Mouse (Mus musculus) spleen, adult 2 months (tissue): ENCODE data around the gene Lrrc37a. TPM values are rescaled to one million over a fixed set of nuclear protein-coding genes. Genes with fewer than 3 reads are reported as not detected.
A peak's percentile ranks its signal among the peaks of the same experiment; 100 is the strongest.
"Not testable (repeated sequence)": the region's sequence is repeated elsewhere in the genome, so short reads cannot be mapped to it uniquely, and the experiment has no call there.

Source experiments
- DNase-seq, 2 experiments: peaks; one replicate each; pipeline versions ENCODE4 v3.0.0 to v3.0.0-alpha.2; 2012 to 2021; ENCODE audit warnings: low spot score in 2 of 2, low read depth in 1 of 2
- H3K27ac ChIP-seq: fragments of 200-500 bp; 2 replicates; pipeline ENCODE4 v1.5.1; 2012; ENCODE audit warnings: low read length, inconsistent platforms; ENCODE audit not compliant: insufficient read depth
- H3K27me3 ChIP-seq: fragments of 200-500 bp; 2 replicates; pipeline ENCODE4 v1.6.1; 2012; ENCODE audit warnings: mild to moderate bottlenecking, moderate library complexity, low read length, inconsistent platforms; ENCODE audit not compliant: control insufficient read depth, insufficient read depth
- H3K36me3 ChIP-seq: fragments of 200-500 bp; 2 replicates; pipeline ENCODE4 v1.6.1; 2012; ENCODE audit warnings: mild to moderate bottlenecking, low read length, inconsistent platforms; ENCODE audit not compliant: control insufficient read depth, insufficient read depth
- H3K4me1 ChIP-seq: fragments of 200-500 bp; 2 replicates; pipeline ENCODE4 v1.6.1; 2011; ENCODE audit warnings: inconsistent platforms; ENCODE audit not compliant: control insufficient read depth, insufficient read depth, insufficient read length
- H3K4me3 ChIP-seq: fragments of 200-500 bp; 2 replicates; pipeline ENCODE4 v1.5.1; 2011; ENCODE audit warnings: mild to moderate bottlenecking, inconsistent platforms; ENCODE audit not compliant: insufficient read depth, insufficient read length; ENCODE audit errors: extremely low read depth
- CTCF ChIP-seq: fragments of 200-500 bp; IDR thresholded peaks from 2 replicates; pipeline ENCODE4 v1.5.1; 2011; ENCODE audit warnings: mild to moderate bottlenecking, inconsistent platforms; ENCODE audit not compliant: insufficient read depth, insufficient read length, insufficient replicate concordance; ENCODE audit errors: extremely low read depth
- POLR2A ChIP-seq: fragments of 200-500 bp; IDR thresholded peaks from 2 replicates; pipeline ENCODE4 v1.6.1; 2011; ENCODE audit warnings: low read depth, low read length, inconsistent platforms
- WGBS: fragments of 180-500 bp; shearing (Covaris S2); methylation state at CpG from one replicate; pipeline ENCODE4 v1.1.7; 2018; 5-methylcytosine and 5-hydroxymethylcytosine counted together
- polyA plus RNA-seq: library from polyadenylated mRNA; depleted of rRNA; stranded (reverse); fragments of >200 nt; gene quantifications from 2 replicates; pipeline ENCODE4 v1.2.3, GENCODE M21; 2012; rRNA removed

The Lrrc37a gene
- not detected in 2 replicates for polyA plus RNA-seq

DNA sequence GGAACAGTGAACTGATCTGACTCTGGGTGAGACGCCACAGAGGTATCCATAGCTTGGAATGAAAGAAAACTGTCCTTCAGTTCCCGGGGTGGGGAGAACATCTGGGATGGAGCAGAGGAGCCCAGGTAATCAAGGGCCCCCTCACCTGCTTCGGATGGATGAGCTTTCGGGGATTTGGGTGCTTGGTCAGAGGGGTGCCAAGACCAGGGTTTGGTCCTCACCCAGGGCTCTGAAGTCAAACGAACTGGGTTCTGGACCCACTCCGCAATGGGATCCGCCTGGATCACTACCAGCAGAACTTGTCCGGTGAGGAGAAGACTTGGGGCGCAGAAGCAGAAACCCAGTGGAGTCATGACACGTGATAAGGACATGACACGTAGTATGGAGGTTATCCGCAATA lies at the start of gene Lrrc37a:
Gene Lrrc37a, minus strand, starts transcription at position 101 of the 400 bp plus-strand sequence.
- WGBS, result 93% methylated on average over 12 of the region's 12 CpGs

DNA sequence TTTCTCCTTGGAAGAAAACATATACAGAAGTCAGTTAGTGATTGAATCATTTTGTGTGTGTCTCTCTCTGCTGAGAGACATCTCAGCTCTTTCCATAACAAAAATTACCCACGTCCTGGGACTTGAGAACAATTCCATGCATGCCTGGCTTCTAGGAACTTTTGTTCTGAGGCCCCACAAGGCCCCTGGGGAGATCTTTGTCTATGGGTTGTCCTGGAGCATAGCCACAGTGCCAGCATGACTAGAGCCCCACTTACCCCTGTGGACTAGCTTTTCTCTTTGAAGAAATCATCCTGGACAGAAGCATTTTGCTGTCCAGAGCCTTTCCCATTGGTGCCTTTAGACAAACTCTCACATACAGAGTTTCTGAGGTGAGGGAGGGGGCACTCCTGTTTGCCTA lies 30.6 kb upstream of the Lrrc37a start:
- H3K27me3 ChIP-seq, H3K4me1 ChIP-seq, H3K27ac ChIP-seq, H3K4me3 ChIP-seq, DNase-seq, H3K36me3 ChIP-seq: not testable (repeated sequence)
- WGBS, result 46% methylated on average over 1 of the region's 1 CpGs

More for the DNA sequence above, at the start of gene Lrrc37a:
- Histone ChIP-seq H3K4me3 (no peak within 1 kb of the TSS), H3K36me3 (no peaks in the 10 kb centered on the region), H3K4me1 (no peaks in the 10 kb centered on the region), H3K27ac (no peak within 1 kb of the TSS), H3K27me3 (no peaks in the 10 kb centered on the region)
- DNase-seq, result no peak
- TF ChIP-seq POLR2A, result no peak
- no peak for TF ChIP-seq CTCF

DNA sequence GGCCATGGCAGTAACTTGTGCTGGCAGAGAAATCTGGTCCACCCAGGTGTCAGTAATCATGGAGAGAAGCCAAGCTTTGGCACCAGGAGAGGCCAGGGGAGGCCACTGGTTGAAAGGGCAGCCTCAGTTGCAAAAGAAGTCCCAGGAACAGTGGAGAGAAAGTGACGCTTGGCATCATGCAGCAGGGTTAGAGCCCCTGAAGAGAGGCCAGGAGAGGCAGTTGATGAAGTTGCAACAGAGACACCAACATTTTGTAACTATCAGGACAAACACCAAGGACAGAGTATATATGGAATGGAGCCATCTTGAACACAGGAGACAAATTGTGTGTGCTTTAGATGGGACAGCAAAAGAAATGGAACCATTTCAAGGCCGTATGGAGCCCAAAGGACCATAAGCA lies 7.7 kb upstream of the Lrrc37a start:
- no peaks in the 10 kb centered on the region for H3K27me3 ChIP-seq
- no peak for DNase-seq
- TF ChIP-seq POLR2A (no peak), CTCF (no peak)
- H3K36me3 ChIP-seq, result no peaks in the 10 kb centered on the region
- H3K27ac ChIP-seq, result no peak overlapping the region
- no peaks in the 10 kb centered on the region for H3K4me1 ChIP-seq
- no peak overlapping the region for H3K4me3 ChIP-seq
- 88% methylated on average over 2 of the region's 2 CpGs for WGBS

DNA sequence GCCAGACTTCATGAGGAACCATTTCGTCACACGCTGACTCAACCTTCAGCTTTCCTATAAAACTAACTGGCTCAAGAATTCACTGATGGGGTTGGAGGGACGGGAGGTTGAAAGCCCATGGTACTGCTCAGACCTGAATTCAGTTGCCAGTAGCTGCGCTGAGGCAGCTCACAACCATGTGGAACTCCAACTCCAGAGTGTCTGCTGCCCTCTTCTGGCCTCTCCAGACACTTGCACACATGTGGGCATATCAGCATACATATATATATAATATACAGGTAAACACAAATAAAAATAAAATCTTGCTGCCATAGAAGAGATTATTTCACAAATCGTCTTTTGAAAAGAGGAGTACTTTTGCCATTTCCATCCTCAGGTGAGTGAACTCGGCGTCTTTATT lies 40.0 kb downstream of the Lrrc37a start:
- TF ChIP-seq CTCF, result no peak; the same call in 1 of the 2 replicates
- no peak for TF ChIP-seq POLR2A
- DNase-seq, result no peak
- Histone ChIP-seq H3K36me3 (no peaks in the 10 kb centered on the region), H3K4me3 (no peak overlapping the region), H3K4me1 (no peaks in the 10 kb centered on the region), H3K27me3 (no peaks in the 10 kb centered on the region), H3K27ac (no peak overlapping the region)
- WGBS, result 85% methylated on average over 7 of the region's 7 CpGs

DNA sequence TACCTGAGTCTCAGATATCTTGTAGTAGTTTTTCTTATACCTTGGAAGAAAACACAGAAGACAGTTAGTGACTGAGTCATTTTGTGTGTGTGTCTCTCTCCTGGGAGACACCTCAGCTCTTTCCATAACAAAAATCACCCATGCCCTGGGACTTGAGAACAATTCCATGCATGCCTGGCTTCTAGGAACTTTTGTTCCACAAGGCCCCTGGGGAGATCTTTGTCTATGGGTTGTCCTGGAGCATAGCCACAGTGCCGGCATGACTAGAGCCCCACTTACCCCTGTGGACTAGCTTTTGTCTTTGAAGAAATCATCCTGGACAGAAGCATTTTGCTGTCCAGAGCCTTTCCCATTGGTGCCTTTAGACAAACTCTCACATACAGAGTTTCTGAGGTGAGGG lies 53.3 kb downstream of the Lrrc37a start:
- H3K27ac ChIP-seq, H3K27me3 ChIP-seq, H3K4me3 ChIP-seq, H3K36me3 ChIP-seq, DNase-seq, H3K4me1 ChIP-seq: not testable (repeated sequence)
- WGBS, result 92% methylated on average over 1 of the region's 1 CpGs

DNA sequence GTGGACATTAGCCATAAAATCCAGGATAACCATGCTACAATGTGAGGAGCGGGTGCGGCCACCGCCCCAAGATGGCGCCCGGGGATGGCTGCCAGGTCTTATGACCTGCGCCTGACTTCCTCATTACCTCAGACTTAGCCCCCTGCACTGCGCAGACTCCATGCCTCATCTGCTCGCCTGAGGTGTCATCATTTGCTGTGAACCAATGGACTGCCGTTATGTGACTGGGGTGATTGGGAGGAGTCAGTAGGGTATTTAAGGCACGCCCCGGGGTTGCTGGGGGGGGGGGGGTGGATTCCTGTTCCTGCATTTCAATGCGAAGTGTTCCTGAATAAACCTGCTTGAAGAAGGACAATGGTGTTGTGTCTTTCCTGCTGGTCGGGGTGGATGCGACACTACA lies 54.7 kb downstream of the Lrrc37a start:
- not testable (repeated sequence) for H3K4me1 ChIP-seq, DNase-seq, H3K4me3 ChIP-seq, H3K36me3 ChIP-seq, H3K27me3 ChIP-seq, H3K27ac ChIP-seq
- WGBS, result 94% methylated on average over 14 of the region's 14 CpGs

DNA sequence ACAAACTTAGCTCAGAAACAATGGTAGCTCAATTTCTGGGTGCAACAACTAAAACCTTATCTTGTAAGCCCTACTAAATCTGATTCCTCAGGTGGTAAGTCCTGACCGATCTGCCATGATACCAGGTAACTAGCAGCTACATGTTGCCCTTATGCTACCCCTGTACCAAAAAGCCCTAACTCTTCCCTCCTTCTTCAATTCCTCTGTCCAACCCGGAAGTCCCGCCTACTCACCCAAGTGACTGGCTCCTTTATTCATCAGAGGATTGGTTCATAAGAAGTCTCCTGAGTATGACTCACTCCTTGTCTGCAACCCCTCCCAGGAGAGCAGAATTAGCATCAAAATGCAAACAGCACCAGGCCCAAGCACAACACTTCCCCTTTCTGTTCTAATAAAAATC lies 60.7 kb downstream of the Lrrc37a start:
- 82% methylated on average over 3 of the region's 3 CpGs for WGBS

DNA sequence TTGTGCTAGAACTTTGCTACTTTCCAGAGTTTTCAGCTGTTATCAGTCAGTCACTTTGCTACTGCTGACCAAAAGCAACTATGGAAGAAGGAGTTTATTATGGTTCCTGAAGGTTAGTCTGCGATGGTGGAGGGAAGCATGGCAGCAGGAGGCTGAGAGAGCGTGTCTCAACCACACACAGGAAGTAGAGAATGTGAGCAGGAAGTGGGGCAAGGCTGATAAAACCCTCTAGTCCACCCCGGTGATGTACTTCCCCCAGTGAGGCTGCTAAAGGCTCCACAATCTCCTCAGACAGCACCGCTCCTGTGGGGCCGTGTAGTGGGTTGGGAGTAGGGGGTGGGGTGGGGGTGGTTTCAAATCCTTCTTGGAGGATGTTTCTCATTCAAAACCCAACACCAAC lies 68.1 kb downstream of the Lrrc37a start:
- Histone ChIP-seq H3K36me3 (no peaks in the 10 kb centered on the region), H3K4me1 (peaks cover 4% of the 10 kb centered on the region; the same call in 1 of the 2 replicates), H3K27me3 (no peaks in the 10 kb centered on the region), H3K27ac (no peak overlapping the region), H3K4me3 (no peak overlapping the region)
- TF ChIP-seq POLR2A (no peak), CTCF (no peak)
- DNase-seq, result peak in 1 of 2 experiments; percentile 12
- 9% methylated on average over 5 of the region's 5 CpGs for WGBS

More for the DNA sequence above, 60.7 kb downstream of the Lrrc37a start:
- DNase-seq, result peak; percentile 41 to 58
- no peak overlapping the region for H3K4me3 ChIP-seq
- TF ChIP-seq CTCF (no peak), POLR2A (no peak)
- H3K27me3 ChIP-seq, result no peaks in the 10 kb centered on the region; the same call in 1 of the 2 replicates
- H3K27ac ChIP-seq, result peak overlapping the region; percentile 47; the same call in 1 of the 2 replicates
- H3K4me1 ChIP-seq, result peaks cover 9% of the 10 kb centered on the region; the same call in 1 of the 2 replicates
- H3K36me3 ChIP-seq, result no peaks in the 10 kb centered on the region
